Mouse (Mus musculus): ENCODE results near the gene Ncmap. TPM values are rescaled to one million over a fixed set of nuclear protein-coding genes. Genes with fewer than 3 reads are reported as not detected.

Ncmap gene
- total and polyA plus RNA-seq, 2 experiments from 2014 or later: 0.71 to 1.5 TPM

DNA sequence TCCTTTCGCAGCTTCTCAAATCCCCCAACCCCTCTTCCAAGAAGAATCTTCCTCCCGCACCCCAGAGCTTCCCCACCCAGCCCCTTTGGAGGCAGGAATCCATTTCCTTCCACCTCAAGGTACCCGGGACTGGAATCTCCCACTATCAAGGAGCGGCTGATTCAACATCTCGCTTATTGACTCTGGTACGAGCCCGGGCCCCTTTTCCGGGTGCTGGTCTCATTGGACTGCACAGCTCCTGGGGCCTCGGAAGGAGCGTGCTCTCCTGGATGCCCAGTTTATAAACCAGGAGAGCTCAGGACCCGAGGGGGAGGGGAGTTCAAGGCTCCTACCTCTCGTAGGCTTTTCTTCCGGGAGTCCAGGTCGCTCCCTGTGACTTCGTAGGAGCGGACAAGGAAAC, 476 bp downstream of the Ncmap start:
- H3K4me3 ChIP-seq (ENCODE audit: low read depth, low read length): peak overlapping the region; percentile 27; the same call in 1 of the 2 replicates
- 9% methylated on average over 16 of the region's 16 CpGs for WGBS
- peak overlapping the region; percentile 46 for H3K4me2 ChIP-seq (ENCODE audit: low read depth, low read length, poor library complexity, severe bottlenecking)
- H3K27ac ChIP-seq (ENCODE audit: low read depth, low read length): no peak overlapping the region
- H3K36me3 ChIP-seq (ENCODE audit: insufficient read depth, low read length): no peaks in the 10 kb centered on the region
- H3K27me3 ChIP-seq (ENCODE audit: insufficient read depth, low read length): peaks cover 27% of the 10 kb centered on the region
- TF ChIP-seq CTCF (IDR thresholded peaks at IDR 0.05): no peak
- ATAC-seq (ENCODE audit: low FRiP score) (no peak), DNase-seq (ENCODE audit: low spot score) (no peak)
- H3K4me1 ChIP-seq (ENCODE audit: insufficient read depth, low read length): no peaks in the 10 kb centered on the region
- no peaks in the 10 kb centered on the region for H3K9me3 ChIP-seq (ENCODE audit: low read length)
- no peak overlapping the region for H3K9ac ChIP-seq (replicated peaks; ENCODE audit: low read length, poor library complexity, severe bottlenecking)

DNA sequence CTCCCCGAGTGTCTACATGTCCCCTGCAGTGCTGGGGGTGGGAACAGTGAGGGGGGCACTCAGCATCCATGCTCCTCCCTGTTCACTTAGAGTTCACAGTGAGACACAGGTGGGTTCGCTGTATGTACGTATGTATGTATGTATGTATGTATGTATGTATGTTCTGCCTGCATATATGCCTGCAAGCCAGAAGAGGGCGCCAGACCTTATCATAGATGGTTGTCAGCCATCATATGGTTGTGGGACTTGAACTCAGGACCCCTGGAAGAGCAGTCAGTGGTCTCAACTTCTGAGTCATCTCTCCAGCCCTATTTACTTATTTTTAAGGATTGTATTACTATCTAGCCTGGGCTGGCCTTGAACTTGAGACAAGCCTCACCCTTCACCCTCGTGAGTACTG, 1.7 kb downstream of the Ncmap start:
- ATAC-seq (ENCODE audit: low FRiP score) (no peak), DNase-seq (ENCODE audit: low spot score) (no peak)
- Histone ChIP-seq H3K4me3 (ENCODE audit: low read depth, low read length) (no peak overlapping the region), H3K36me3 (ENCODE audit: insufficient read depth, low read length) (no peaks in the 10 kb centered on the region), H3K4me2 (ENCODE audit: low read depth, low read length, poor library complexity, severe bottlenecking) (no peak overlapping the region), H3K27ac (ENCODE audit: low read depth, low read length) (no peak overlapping the region), H3K4me1 (ENCODE audit: insufficient read depth, low read length) (no peaks in the 10 kb centered on the region), H3K27me3 (ENCODE audit: insufficient read depth, low read length) (peaks cover 27% of the 10 kb centered on the region), H3K9ac (replicated peaks; ENCODE audit: low read length, poor library complexity, severe bottlenecking) (no peak overlapping the region), H3K9me3 (ENCODE audit: low read length) (no peaks in the 10 kb centered on the region)
- TF ChIP-seq CTCF (IDR thresholded peaks at IDR 0.05): peak; percentile 23; the same call in 1 of the 2 replicates
- 86% methylated on average over 5 of the region's 5 CpGs for WGBS

DNA sequence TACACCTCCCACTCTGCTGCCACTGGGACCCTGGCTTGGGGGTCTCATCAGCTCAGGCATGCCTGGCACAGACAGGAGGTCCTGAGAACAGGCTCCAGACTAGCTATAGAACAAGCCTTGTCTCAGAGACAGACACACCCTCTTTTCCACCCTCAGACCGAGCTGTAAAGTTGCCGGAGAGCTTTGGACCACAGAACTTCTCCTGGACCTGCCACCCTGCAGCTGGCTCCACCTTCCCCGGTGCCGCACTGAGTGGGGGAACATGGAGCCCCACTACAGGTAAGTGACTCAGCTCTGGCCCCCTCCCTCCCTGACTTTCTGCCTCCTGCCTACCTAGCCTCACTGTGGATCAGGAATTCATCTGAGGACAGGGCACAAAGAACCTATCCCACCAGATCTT, 2.7 kb downstream of the Ncmap start:
- no peak for DNase-seq (ENCODE audit: low spot score)
- H3K9me3 ChIP-seq (ENCODE audit: low read length): no peaks in the 10 kb centered on the region
- H3K36me3 ChIP-seq (ENCODE audit: insufficient read depth, low read length): no peaks in the 10 kb centered on the region
- no peaks in the 10 kb centered on the region for H3K4me1 ChIP-seq (ENCODE audit: insufficient read depth, low read length)
- H3K27ac ChIP-seq (ENCODE audit: low read depth, low read length): no peak overlapping the region
- TF ChIP-seq CTCF (IDR thresholded peaks at IDR 0.05): no peak
- ATAC-seq (ENCODE audit: low FRiP score): no peak
- H3K9ac ChIP-seq (replicated peaks; ENCODE audit: low read length, poor library complexity, severe bottlenecking): no peak overlapping the region
- 84% methylated on average over 4 of the region's 4 CpGs for WGBS
- no peak overlapping the region for H3K4me3 ChIP-seq (ENCODE audit: low read depth, low read length)
- peaks cover 24% of the 10 kb centered on the region for H3K27me3 ChIP-seq (ENCODE audit: insufficient read depth, low read length)
- no peak overlapping the region for H3K4me2 ChIP-seq (ENCODE audit: low read depth, low read length, poor library complexity, severe bottlenecking)

DNA sequence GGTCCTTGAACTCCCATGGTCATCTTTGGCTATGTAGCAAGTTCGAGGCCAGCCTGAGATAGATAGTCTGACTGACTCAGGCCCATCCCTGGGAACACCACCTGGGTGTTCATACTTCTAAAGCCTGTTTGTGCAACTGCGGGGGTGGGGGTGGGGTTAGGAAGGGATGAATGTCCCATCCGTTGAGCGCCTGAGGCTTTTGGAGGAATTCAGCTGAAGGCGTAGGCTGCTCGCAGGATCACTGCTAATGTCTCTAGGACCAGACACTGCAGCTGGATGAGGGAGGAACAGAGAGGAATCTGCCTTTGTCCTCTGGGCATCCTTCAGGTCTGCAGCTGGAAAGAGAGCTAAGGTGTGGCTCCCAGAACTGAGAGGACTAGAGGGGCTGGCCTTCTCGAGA, 3.4 kb downstream of the Ncmap start:
- WGBS: 87% methylated on average over 7 of the region's 7 CpGs
- H3K27me3 ChIP-seq (ENCODE audit: insufficient read depth, low read length): peaks cover 24% of the 10 kb centered on the region
- no peak overlapping the region for H3K4me2 ChIP-seq (ENCODE audit: low read depth, low read length, poor library complexity, severe bottlenecking)
- H3K4me1 ChIP-seq (ENCODE audit: insufficient read depth, low read length): no peaks in the 10 kb centered on the region
- no peaks in the 10 kb centered on the region for H3K36me3 ChIP-seq (ENCODE audit: insufficient read depth, low read length)
- no peak for ATAC-seq (ENCODE audit: low FRiP score)
- no peak for DNase-seq (ENCODE audit: low spot score)
- TF ChIP-seq CTCF (IDR thresholded peaks at IDR 0.05): no peak
- no peak overlapping the region for H3K27ac ChIP-seq (ENCODE audit: low read depth, low read length)
- H3K9me3 ChIP-seq (ENCODE audit: low read length): no peaks in the 10 kb centered on the region
- no peak overlapping the region for H3K4me3 ChIP-seq (ENCODE audit: low read depth, low read length)
- H3K9ac ChIP-seq (replicated peaks; ENCODE audit: low read length, poor library complexity, severe bottlenecking): no peak overlapping the region

DNA sequence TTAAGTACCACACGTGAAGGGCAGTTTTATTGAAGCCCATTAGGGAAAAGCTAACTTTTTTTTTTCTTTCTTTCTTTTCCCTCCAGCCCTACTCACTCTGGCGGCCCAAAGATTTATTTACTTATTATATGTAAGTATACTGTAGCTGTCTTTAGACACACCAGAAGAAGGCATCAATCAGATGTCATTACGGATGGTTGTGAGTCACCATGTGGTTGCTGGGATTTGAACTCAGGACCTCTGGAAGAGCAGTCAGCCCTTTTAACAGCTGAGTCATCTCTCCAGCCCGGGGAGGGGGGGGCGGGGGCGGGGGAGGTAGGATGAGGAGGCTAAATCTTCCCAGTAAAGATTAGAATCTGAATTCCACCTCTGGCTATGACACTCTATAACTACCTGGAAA, 4.6 kb downstream of the Ncmap start:
- Histone ChIP-seq H3K36me3 (ENCODE audit: insufficient read depth, low read length) (no peaks in the 10 kb centered on the region), H3K4me1 (ENCODE audit: insufficient read depth, low read length) (no peaks in the 10 kb centered on the region), H3K9me3 (ENCODE audit: low read length) (no peaks in the 10 kb centered on the region), H3K27me3 (ENCODE audit: insufficient read depth, low read length) (peaks cover 13% of the 10 kb centered on the region), H3K4me2 (ENCODE audit: low read depth, low read length, poor library complexity, severe bottlenecking) (no peak overlapping the region), H3K9ac (replicated peaks; ENCODE audit: low read length, poor library complexity, severe bottlenecking) (no peak overlapping the region), H3K27ac (ENCODE audit: low read depth, low read length) (no peak overlapping the region), H3K4me3 (ENCODE audit: low read depth, low read length) (no peak overlapping the region)
- ATAC-seq (ENCODE audit: low FRiP score) (no peak), DNase-seq (ENCODE audit: low spot score) (no peak)
- TF ChIP-seq CTCF (IDR thresholded peaks at IDR 0.05): no peak
- 85% methylated on average over 6 of the region's 6 CpGs for WGBS

DNA sequence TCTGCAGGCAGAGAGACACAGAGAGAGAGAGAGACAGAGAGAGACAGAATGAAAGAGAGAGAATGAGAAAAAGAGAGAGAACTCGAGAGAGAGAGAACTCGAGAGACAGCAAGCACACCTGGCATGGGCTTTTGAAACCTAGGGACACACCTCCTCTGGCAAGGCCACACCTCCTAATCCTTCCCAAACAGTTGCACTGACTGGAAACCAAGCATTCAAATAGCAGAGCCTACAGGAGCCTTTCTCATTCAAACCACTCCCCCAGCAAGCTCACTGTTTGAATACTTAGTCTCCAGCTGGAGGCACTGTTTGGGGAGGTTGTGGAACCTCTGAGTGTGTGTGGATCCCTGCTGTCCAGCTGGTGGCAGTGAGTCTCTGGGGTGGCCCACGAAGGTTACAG, 5.2 kb downstream of the Ncmap start:
- ATAC-seq (ENCODE audit: low FRiP score): no peak
- H3K27me3 ChIP-seq (ENCODE audit: insufficient read depth, low read length): peaks cover 8% of the 10 kb centered on the region
- 77% methylated on average over 3 of the region's 3 CpGs for WGBS
- no peaks in the 10 kb centered on the region for H3K36me3 ChIP-seq (ENCODE audit: insufficient read depth, low read length)
- H3K27ac ChIP-seq (ENCODE audit: low read depth, low read length): no peak overlapping the region
- no peak overlapping the region for H3K4me2 ChIP-seq (ENCODE audit: low read depth, low read length, poor library complexity, severe bottlenecking)
- TF ChIP-seq CTCF (IDR thresholded peaks at IDR 0.05): no peak
- H3K4me3 ChIP-seq (ENCODE audit: low read depth, low read length): no peak overlapping the region
- no peaks in the 10 kb centered on the region for H3K4me1 ChIP-seq (ENCODE audit: insufficient read depth, low read length)
- no peak overlapping the region for H3K9ac ChIP-seq (replicated peaks; ENCODE audit: low read length, poor library complexity, severe bottlenecking)
- no peak for DNase-seq (ENCODE audit: low spot score)
- H3K9me3 ChIP-seq (ENCODE audit: low read length): no peaks in the 10 kb centered on the region
